Mouse (Mus musculus) T-helper 17 cell (primary cell): ENCODE results near the gene Gab3.

Experiments used
- in situ Hi-C, 2 experiments: fragments of 300-600 bp; cut with MboI, MseI; formaldehyde crosslinking; loops; 1 replicate in 1 of 2; 2 replicates in 1 of 2; pipeline ENCODE4 v1.15.1; 2025; ENCODE audit warnings: high pct_unique_total_duplicates in 2 of 2

The Gab3 gene

DNA sequence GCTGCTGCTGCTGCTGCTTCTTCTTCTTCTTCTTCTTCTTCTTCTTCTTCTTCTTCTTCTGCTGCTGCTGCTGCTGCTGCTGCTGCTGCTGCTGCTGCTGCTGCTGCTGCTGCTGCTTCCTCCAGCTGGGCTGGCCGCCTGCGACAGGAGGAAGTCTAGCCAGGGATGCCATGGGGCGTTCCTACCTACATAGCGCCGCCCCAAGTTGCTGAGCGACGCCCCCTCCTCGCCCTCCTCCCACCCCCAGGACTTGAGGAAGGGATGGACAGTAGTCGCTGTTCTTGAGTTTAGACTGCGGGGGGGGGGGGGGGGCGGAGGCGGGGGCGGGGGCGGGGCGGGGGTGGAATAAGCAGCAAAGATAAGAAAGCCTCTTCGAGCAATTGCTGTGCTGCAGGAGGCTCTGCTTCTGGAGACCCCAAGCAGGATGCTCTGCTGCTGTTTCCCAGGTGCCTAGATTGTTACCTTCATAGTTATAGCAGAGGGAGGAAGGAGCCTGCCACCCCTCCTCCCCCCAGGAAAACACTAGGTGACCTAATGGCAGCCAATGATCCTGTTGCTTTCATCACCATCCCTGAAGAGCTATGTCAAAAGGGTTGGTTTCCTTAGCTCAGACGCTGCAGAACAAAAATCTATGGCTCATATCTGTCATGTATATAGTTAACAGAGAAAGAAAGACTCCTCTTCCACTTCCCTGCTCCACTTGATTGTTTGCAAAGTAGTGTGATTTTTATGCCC, at the start of gene Gab3:
Gene Gab3, minus strand, starts transcription at position 685 of the 735 bp plus-strand sequence.
- in situ Hi-C loops: loop anchor here in 1 of 2 experiments (5.0 kb wide), 1 partner anchor 1512 kb away; no protein-coding TSS in a partner anchor

DNA sequence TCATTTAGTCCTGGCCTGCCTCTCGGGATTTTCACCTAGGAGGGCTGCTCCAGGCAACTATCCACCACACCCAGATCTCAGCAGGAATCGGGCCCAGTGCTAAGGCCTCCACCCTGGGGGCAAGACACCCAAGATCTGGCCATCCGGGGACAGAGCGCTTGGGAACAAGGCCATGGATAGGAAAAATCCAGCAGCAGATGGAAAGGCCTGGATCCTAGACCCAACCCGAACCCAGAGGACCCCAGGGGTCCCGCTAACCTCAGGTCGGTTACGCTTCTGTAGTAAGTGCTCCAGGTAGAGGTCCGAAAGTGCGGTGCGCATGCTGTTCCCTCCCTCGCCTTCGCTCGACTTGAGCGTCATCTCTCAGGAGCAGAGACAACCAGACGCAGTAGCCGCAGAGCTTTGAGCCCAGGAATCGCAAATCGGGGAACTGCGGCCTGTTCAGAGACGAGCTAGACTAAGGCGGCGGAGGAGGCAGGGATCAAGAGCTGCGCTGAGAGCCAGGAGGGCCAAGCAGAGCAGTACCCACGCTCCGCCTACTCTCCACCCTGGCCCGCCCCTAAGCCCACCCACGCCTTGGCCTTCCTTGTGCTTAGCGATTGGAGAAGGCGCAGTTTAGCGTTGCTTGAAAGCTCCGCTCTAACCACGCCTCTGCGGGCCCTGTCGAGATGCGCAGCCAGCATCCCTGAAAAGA, 45.4 kb upstream of the Gab3 start, which contains the start of gene Mpp1:
Gene Mpp1, minus strand, starts transcription at position 550 of the 694 bp plus-strand sequence.
- in situ Hi-C loops: no loop called here

DNA sequence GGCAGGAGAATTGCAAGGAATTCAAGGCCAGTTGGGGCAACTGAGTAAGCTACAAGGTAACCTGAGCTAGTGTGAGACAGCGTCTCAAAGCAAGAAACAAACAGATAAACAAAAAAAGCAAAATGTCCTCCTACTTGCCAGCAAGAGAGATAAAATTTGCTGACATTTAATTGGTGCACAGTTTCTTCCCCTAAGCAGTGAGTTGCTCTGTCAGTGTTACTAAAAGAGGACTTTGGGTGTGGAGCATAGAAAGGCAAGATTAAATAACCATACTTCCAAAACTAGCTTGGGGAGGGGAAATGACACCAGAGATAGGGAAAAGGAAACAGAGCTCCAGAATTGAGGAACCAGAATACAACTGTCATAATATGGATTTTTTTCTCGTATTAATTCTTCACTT, 44.2 kb upstream of the Gab3 start:
- in situ Hi-C loops: loop anchor here in 1 of 2 experiments (10.0 kb wide), 1 partner anchor 1435 kb away; no protein-coding TSS in a partner anchor

DNA sequence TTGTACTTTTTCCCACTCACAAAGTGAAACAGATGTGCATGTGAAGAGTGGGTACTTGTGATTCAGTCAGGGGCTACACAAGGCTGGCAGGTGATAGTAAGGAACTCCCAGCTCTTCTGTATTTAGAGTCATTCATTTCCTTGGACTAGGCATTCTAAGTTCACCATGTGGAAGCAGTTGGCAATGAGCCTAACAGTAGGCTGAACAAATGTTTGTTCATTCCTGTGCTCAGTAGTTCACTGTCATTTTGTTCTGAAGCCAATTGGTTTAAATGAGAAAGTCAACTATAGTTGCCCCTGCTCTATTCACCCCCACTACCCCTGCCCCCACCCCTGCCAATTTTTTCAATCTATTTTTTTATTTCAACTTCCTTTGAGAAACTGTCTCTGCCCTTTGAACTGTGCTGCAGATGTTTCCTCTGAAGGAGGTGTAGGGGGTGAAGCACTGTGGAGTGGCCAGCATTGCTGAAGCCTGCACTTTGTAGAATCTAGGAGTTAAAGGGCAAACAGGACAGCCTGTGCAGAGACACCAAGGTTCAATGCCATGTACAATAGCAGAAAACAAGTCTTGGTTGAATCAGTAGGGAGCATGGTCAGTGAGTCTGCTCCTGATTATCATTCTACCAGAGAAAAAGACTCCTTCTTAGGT, 43.2 kb upstream of the Gab3 start:
- in situ Hi-C loops: loop anchor here in 1 of 2 experiments (10.0 kb wide), 1 partner anchor 1434 kb away; no protein-coding TSS in a partner anchor

DNA sequence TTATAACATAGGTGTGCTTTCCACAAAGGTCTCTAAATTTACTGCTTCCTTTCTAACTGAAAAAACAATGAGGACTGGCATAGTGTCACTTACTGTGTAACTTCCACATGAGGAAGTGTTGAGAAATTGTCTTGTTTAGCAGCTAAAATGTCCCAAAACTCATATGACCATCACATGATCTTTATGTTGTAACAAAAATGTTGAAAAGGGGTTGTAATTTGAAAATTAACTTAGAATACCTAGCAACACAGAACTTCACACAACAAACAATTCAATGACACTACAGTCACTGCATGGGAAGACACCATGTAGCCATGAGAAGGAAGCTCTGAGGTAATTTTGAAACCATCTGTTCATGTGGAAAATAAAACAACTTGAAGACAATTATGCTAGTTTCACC, 41.6 kb upstream of the Gab3 start:
- in situ Hi-C loops: loop anchor here in 1 of 2 experiments (10.0 kb wide), 1 partner anchor 1432 kb away; no protein-coding TSS in a partner anchor

DNA sequence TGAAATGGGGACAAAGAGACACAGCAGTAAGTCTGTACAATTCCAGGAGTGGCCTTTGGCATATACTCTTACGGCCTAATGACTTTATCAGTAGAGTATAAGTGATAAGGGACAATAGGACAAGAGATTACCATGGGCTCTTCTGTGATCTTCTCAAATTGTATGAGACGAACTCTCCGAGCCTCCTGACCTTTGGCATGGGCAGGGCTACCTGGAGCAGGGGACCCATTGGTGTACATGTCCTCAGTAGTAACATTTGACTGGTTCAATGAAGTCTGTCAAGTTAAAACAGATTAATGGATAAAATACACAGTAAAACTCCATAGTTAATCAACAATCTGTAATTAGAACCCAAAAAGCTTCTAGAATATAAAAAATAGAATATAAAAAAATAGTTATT, 40.3 kb upstream of the Gab3 start:
- in situ Hi-C loops: loop anchor here in 1 of 2 experiments (10.0 kb wide), 1 partner anchor 1431 kb away; no protein-coding TSS in a partner anchor

DNA sequence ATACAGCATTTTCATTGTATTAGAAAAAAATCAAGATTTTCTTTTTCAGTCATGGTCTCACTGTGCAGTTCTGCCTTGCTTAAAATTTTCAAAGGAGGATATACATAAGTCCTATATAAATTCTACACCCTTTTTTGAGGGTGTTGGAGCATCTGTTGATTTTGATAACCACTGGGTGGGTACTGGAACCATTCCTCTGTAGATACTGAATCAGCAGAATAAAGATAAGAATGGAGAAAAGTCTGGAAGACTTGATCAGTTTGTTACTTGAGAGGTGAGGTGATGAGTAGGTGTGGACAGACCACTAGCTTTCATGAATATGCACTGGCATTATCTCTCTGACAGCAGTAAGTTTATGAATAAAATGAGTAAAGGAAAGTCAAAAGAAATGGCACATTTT, 30.3 kb upstream of the Gab3 start:
- in situ Hi-C loops: no loop called here

DNA sequence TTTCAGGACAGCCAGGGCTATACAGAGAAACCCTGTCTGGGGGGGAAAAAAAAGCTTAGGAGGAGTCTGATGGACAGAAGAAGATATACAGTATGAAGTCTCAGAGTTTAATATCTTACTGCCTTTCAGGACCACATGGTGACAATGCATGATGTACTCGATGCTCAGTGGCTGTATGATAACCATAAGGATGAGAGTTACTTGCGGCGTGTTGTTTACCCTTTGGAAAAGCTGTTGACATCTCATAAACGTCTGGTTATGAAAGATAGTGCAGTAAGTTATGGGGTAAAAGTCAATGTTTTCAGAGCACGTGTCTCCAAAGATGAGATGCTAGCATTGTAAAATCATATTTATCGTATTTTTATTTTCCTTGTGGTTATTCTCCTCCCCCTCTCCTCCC, 17.0 kb upstream of the Gab3 start:
- in situ Hi-C loops: no loop called here

DNA sequence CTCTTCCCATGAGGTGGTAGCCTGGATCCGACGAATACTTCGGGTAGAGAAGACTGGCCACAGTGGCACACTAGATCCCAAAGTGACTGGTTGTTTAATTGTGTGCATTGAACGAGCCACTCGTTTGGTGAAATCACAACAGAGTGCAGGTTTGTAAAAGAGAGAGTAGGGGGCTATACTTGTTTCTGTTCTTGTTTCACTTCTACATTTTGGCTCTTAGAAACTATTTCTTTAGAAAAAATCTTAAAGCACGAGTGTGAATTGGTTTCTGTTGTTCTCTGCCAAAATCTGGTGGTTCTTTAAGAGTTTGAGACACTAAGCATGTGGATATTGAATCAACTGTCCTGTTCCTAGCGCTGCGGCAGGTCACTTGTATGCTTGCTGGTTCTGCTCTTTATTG, 13.5 kb upstream of the Gab3 start:
- in situ Hi-C loops: loop anchor here in 1 of 2 experiments (10.0 kb wide), 1 partner anchor 674 kb away; the partner anchor contains the start of gene G6pdx

DNA sequence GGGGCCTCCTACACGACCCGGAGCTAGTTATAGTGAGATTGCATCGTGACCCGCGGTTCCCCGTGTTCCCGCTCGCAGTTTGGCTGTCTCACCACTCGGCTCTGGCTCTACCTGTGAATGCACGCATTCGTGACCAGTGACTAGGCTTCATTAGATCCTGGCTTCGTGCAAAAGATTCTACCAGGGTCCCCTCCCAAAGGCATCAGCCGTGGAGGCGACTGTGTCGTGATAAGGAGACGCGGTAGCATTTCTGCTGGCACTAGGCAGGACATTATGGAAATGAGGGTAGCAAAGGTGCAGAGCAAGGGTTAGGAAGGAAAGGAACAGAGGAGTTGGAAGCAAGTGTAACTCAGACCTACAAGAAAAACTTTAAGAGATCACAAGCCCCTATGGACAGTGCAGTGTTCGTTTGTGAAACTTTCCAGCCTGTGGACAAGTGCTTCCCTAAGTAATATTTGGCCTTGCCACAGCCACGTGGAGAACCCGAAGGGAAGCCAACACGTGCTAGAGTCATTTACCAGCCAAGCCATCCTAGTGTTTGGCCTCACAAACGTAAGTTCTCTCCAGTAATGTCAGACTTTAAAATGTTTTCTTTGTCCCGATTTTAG, 11.0 kb upstream of the Gab3 start:
- in situ Hi-C loops: loop anchor here in 1 of 2 experiments (10.0 kb wide), 1 partner anchor 671 kb away; the partner anchor contains the start of gene G6pdx

DNA sequence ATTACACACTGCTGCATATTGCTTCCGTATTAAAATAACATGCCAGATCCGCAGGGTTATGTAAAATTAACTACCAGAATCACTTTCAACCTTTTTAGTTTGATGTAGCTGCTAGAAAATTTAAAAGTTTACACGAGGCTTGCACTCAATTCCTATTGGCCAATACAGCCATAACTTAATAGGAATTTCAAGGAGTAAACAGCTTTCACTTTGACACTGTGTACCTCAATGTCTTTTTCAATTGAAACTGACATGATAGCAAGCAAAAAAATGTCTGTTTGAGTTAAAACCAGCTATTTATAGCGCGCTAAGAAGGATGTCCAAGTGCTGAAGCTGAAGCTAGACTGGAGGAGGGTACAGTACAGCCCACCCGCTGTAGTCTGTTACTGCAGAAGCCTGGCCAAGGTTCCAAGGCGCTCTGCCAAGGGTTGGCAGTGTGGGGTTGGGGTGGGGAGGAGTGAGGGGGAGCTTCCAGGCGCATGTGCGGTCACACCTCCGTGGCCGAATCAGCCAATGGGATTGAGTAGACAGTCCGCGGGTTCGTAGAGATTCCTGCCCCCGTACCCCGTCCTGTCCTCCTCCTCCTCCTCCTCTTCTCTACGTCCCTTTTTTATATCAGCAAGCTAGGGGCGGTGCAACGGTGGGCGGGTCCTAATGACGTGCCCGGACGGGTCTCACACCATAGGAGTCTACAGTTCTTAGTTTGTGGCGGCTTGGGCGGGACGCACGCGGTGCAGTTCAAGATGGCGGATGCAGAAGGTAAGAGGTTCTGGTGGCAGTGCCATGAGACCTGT, 10.3 kb upstream of the Gab3 start, which contains the start of gene Dkc1:
Gene Dkc1, plus strand, starts transcription at position 486 of the 794 bp plus-strand sequence.
- in situ Hi-C loops: loop anchor here in 1 of 2 experiments (10.0 kb wide), 1 partner anchor 671 kb away; the partner anchor contains the start of gene G6pdx

DNA sequence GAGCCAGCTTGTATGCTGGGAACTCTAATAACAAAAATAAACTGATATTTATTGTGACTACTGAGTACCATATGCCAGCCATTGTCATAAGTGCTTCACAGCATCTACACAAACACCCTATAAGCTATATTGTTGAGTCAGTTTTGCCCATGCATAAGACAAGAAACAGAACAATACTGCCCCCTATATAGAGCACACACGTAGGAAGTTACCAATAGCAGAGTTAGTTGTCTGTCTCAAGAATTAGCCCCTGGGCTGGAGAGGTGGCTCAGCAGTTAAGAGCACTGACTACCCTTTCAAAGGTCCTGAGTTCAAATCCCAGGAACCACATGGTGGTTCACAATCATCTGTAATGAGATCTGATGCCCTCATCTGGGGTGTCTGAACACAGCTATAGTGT, 396 bp upstream of the Gab3 start:
- in situ Hi-C loops: loop anchor here in 1 of 2 experiments (5.0 kb wide), 1 partner anchor 1512 kb away; no protein-coding TSS in a partner anchor

DNA sequence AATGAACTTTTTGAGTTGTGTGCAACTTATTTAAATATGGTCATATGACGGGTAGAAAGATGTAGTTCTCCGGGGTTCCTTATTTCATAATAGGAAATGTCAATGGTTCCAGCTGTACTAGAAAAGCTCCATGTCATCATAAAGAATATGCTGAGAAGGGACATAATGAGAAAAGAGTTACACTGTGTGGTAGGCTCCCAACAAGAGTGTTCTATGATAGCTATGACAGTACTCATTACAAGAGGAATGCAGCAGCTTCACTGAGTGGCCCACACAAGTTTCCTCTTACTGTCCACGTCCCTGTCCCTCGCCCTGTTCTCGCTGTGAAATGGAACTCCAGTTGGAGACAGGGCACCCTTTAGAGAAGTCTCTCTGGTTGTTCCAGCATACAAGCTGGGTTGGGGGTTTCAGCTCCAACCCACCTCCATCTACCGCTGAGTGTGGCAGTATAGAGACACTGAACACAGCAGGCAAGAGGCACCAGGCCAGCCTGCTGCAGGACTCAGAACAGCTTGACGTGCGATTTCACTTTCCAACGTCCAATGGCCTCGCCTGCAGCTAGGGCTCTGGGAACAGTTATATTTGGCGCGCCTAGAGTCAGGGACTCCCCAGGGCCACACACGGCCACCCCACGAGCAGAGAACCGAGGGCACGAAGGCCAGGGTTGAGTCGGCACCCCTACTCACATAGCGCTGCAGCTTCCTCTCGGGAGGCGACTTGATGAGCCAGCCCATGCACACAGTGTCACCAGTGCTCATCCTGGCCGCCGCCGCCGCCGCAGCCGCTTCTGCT, 1.1 kb downstream of the Gab3 start:
- in situ Hi-C loops: no loop called here

DNA sequence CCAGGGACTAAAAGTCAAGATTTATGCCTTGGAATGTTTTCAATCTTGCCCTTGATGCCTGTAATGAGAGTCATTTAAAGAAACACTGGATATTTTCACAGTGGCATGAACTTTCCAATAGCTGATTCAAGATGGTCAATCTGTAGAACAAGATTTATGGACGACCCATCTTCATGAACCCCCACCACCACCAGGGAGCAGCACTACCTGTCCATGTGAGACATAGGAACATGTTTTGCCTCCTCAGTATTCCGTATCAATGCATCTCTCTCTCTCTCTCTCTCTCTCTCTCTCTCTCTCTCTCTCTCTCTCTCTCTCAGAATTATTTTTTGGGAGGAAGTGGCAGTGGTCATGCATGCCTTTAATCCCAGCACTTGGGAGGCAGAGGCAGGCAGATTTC, 2.9 kb downstream of the Gab3 start:
- in situ Hi-C loops: no loop called here

DNA sequence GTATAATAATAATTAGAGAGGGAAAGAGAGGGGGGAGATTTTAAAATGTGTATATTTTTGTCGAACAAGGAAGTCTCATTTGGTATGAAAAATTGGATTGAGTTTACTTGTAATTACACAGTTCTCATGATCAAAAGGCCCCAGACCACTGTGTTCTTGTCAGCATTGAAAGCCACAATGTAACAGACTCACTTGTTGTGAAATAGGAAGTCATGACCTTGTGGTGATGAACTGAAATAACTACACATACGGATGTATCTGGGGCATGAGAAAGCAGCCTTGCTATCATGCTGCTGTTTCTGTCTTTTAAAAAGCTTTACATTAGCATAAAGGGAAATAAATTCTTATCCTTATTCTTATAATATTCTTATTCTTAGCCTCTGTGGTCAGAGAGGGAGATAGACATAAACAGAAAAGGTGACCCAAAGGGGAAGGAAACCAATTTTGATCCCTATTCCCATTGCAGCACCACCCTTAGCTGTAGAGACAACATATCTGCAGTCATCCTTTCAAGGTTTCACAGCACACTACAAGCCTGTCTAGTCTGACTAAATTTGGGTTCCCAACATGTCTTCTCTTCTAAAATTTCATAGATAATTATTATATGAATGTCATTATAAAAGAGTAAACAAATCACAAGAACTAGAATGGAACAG, 29.0 kb downstream of the Gab3 start:
- in situ Hi-C loops: no loop called here

DNA sequence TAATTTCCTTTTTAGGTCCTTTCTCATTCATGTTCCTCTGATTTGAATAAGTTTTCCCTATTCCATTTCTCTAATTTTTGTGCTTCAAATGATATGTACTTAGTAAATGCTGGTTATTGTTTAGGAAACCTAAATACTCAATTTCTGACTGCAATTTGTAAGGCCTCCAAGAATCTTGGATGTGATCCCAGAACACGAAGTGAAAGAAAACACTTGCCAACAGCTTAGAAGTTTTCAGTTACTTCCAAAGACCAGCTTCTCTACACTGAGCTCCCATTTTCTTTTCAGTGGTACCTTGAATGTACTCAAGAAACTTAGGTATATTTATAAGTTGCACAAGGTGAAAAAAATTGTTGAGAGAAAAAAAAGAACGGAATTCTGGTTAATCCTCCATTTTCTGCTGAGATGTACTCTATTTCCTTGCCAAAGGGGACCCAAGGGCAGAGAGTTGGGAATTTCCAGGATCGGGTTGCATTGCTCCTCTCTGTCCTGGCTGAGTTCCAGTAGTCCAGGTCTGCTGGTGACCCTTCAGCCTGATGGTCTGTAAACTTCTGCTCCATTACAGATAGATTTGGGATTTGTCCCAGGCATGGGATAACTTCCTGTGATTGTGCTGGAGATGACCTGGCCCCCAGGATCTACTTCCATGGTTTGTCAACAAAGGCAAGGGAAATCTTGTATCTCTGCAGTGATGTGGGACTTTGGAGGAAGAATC, 38.2 kb downstream of the Gab3 start:
- in situ Hi-C loops: no loop called here

DNA sequence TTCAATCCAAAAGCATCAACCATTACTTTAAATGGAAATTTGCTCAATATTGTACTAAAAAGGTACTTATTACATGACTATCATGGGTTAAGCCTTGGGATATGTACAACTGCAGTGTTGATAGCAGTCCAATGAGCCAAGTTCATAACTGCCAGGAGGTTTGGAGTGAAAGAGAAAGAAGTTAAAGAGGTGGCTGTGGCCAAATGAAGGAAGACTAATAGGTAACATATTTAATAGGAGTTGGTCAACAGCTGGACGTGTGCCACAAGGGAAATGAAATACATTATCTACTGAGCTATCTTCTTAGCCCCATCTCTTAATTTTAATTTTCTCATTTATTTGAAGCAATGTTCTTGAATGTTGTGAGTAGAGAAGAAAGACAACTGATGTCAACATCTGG, 39.3 kb downstream of the Gab3 start:
- in situ Hi-C loops: no loop called here

DNA sequence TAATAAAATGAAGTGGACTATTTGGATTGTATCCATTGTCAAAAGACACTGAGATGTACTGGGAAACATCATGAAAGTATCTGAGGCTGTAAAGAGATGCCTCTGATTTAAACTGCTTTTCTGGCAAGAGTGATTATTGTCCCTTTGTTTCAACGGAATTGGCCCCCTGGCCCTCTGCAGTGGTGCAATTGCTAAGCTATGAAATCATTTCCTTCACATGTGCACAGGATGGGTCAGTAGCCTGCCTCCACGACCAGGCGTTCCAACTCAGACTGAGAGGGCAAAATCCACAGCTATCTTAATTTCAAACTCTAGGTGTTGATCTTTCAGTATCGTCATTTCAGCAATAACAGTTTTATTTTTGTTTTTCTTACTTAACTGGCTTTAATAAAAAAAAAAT, 40.7 kb downstream of the Gab3 start:
- in situ Hi-C loops: no loop called here
